Mouse (Mus musculus) limb, embryonic 15.5 days (tissue): ENCODE data around the gene Nqo2. TPM values are rescaled to one million over a fixed set of nuclear protein-coding genes. Genes with fewer than 3 reads are reported as not detected.
"Not testable (repeated sequence)": the region's sequence is repeated elsewhere in the genome, so short reads cannot be mapped to it uniquely, and the experiment has no call there.

Experiments used
- ATAC-seq: fragments of 200-750 bp; cut with Nextera tagmentation; 2 replicates; pipeline ENCODE4 v1.8.0; 2017; ENCODE audit warnings: low read depth, moderate TSS enrichment; ENCODE audit not compliant: insufficient number of reproducible peaks, low FRiP score, low TSS enrichment
- H3K27ac ChIP-seq: fragments of 300-500 bp; sonication (generic); 2 replicates; pipeline ENCODE4 v1.5.1; 2015; ENCODE audit warnings: moderate library complexity, mild to moderate bottlenecking, inconsistent platforms
- H3K27me3 ChIP-seq: fragments of 300-500 bp; sonication (generic); 2 replicates; pipeline ENCODE4 v1.6.1; 2015; ENCODE audit warnings: inconsistent platforms
- H3K36me3 ChIP-seq: fragments of 300-500 bp; sonication (generic); 2 replicates; pipeline ENCODE4 v1.6.1; 2015; ENCODE audit warnings: inconsistent platforms
- H3K4me1 ChIP-seq: fragments of 300-500 bp; sonication (generic); 2 replicates; pipeline ENCODE4 v1.6.1; 2015; ENCODE audit warnings: inconsistent platforms
- H3K4me2 ChIP-seq: fragments of 300-500 bp; sonication (generic); 2 replicates; pipeline ENCODE4 v1.6.1; 2015; ENCODE audit warnings: mild to moderate bottlenecking, inconsistent platforms
- H3K4me3 ChIP-seq: fragments of 300-500 bp; sonication (generic); 2 replicates; pipeline ENCODE4 v1.5.1; 2015; ENCODE audit warnings: mild to moderate bottlenecking, inconsistent platforms
- H3K9ac ChIP-seq: fragments of 300-500 bp; sonication (generic); 2 replicates; pipeline ENCODE4 v1.6.1; 2015; ENCODE audit warnings: inconsistent platforms
- H3K9me3 ChIP-seq: fragments of 300-500 bp; sonication (generic); 2 replicates; pipeline ENCODE4 v1.6.1; 2016; ENCODE audit warnings: inconsistent platforms
- WGBS: fragments of 180-500 bp; shearing (Covaris S2); methylation state at CpG from one replicate; pipeline ENCODE4 v1.1.7; 2015; 5-methylcytosine and 5-hydroxymethylcytosine counted together
- polyA plus RNA-seq: library from polyadenylated mRNA; unstranded; fragments of >200 nt; fragmentation: Nextera tagmentation; extraction: Ambion mirVana; gene quantifications from 2 replicates; pipeline ENCODE4 v1.2.1, GENCODE M21; 2015

The Nqo2 gene
- 13.8 and 19.5 TPM in 2 replicates for polyA plus RNA-seq

- Histone ChIP-seq H3K27me3 (no peaks in the 10 kb centered on the region), H3K36me3 (no peaks in the 10 kb centered on the region), H3K4me3 (peak within 1 kb of the TSS; percentile 58), H3K9ac (peak within 1 kb of the TSS; percentile 60), H3K27ac (peak within 1 kb of the TSS; percentile 91), H3K9me3 (no peaks in the 10 kb centered on the region), H3K4me1 (peaks cover 5% of the 10 kb centered on the region; the same call in 1 of the 2 replicates), H3K4me2 (peak within 1 kb of the TSS; percentile 68)
- peak; percentile 75; the same call in 1 of the 2 replicates for ATAC-seq
- 3% methylated on average over 22 of the region's 22 CpGs for WGBS
These were observed at the start of gene Nqo2 for GRCm38 (mm10) chr13:33964206-33965046. Gene Nqo2 (plus strand): TSS chr13:33964687.

DNA sequence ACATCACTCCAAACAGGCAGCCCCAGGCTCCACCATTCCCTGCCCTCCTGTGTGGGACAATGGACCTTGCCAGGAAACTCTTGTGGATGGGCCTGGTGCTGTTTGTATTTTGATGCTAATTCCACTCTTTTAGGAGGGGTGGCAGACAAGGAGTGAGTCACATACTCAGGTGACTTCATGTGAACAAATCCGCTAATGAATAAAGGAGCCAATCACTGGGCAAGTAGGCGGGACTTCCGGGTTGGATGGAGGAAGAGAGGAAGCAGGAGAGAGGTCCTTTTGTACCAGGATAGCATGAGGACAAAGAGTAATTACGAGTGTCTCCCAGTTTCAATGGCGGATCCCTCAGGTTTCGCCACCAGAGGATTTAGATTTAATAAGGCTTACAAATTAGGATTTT is 43.4 kb upstream of the Nqo2 start:
- no peak overlapping the region for H3K4me3 ChIP-seq
- no peak overlapping the region for H3K9ac ChIP-seq
- H3K9me3 ChIP-seq = no peaks in the 10 kb centered on the region
- H3K27ac ChIP-seq = no peak overlapping the region
- ATAC-seq = no peak
- H3K4me2 ChIP-seq = no peak overlapping the region
- H3K36me3 ChIP-seq = peaks cover 64% of the 10 kb centered on the region
- WGBS = 91% methylated on average over 6 of the region's 6 CpGs
- H3K4me1 ChIP-seq = no peaks in the 10 kb centered on the region
- no peaks in the 10 kb centered on the region for H3K27me3 ChIP-seq

DNA sequence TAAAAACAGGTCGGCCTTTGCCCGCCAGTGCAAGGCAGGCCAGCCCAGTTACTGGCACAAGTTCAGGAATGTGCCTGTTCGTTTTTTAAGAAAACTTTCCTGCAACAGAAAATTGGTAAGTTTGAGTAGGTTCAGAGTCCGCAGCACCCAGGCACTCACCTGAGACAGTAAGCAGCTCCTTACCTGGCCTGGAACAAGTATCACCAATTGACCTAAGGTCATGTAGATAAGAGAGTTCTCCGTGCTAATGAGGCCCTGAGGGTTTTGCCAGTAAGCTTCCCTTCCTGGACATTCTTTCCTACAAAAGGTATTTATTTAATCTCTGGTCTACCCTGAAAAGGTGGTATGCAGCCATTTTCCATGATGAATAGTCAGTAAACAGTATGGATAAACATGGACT is 42.8 kb upstream of the Nqo2 start:
- Histone ChIP-seq H3K9ac (no peak overlapping the region), H3K9me3 (no peaks in the 10 kb centered on the region), H3K36me3 (peaks cover 60% of the 10 kb centered on the region), H3K4me2 (no peak overlapping the region), H3K4me3 (no peak overlapping the region), H3K4me1 (no peaks in the 10 kb centered on the region), H3K27ac (no peak overlapping the region), H3K27me3 (no peaks in the 10 kb centered on the region)
- WGBS = 84% methylated on average over 5 of the region's 5 CpGs
- no peak for ATAC-seq

- ATAC-seq = no peak
- 82% methylated on average over 2 of the region's 2 CpGs for WGBS
These were observed 34.2 kb upstream of the Nqo2 start for GRCm38 (mm10) chr13:33930281-33930680.

DNA sequence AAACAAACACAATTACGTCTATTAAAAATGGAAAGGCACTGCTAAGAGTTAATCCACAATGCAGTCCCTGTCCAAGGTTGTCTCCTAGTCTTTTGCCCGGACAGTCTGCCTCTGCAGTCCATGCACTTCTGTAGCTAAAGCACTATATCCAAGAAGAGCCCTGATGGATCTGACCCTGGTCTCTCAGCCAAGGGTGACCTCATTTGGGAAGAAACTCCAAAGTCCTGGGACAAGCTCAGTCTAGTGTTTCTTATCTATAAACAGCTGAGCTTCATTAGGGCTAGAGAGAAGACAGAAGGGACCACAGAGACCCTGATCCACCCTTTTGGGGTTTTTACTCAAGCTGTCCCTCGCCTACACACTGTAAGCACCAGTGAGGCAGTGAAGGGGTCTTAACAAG is 33.6 kb upstream of the Nqo2 start:
- Histone ChIP-seq H3K27me3 (no peaks in the 10 kb centered on the region), H3K9ac (no peak overlapping the region), H3K4me3 (no peak overlapping the region), H3K4me2 (no peak overlapping the region), H3K27ac (no peak overlapping the region), H3K9me3 (no peaks in the 10 kb centered on the region), H3K36me3 (peaks cover 9% of the 10 kb centered on the region; the same call in 1 of the 2 replicates), H3K4me1 (peaks cover 11% of the 10 kb centered on the region)
- 84% methylated on average over 3 of the region's 3 CpGs for WGBS
- no peak for ATAC-seq

More at GRCm38 (mm10) chr13:33930281-33930680, 34.2 kb upstream of the Nqo2 start:
- Histone ChIP-seq H3K36me3 (peaks cover 12% of the 10 kb centered on the region; the same call in 1 of the 2 replicates), H3K4me2 (no peak overlapping the region), H3K4me3 (no peak overlapping the region), H3K27ac (no peak overlapping the region), H3K9me3 (no peaks in the 10 kb centered on the region), H3K4me1 (peaks cover 8% of the 10 kb centered on the region), H3K27me3 (no peaks in the 10 kb centered on the region), H3K9ac (no peak overlapping the region)

DNA sequence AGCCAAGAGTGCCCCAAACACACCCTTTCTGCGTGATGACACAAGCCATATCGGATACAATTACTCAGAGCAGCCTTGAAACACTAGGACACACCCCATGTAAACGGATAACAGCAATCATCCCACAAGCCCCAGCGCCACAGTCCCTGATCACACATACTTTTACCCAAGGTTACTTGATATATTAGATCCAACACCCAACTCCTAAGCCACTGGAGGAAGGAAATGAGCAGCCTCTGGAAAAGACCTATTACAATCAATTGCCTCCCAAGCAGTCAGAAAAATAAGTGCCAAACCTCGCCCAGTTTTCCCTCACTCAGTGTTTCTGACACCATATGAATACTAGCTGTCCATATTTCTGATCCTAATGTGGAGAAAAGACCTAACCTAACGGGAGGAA is 29.7 kb upstream of the Nqo2 start:
- no peak for ATAC-seq
- no peak overlapping the region for H3K9ac ChIP-seq

GRCm38 (mm10) chr13:33935465-33936181 is 28.9 kb upstream of the Nqo2 start:
- WGBS = under 1% methylated on average over 44 of the region's 44 CpGs
- Histone ChIP-seq H3K4me3 (peak overlapping the region; percentile 70), H3K27ac (no peak overlapping the region), H3K27me3 (no peaks in the 10 kb centered on the region), H3K4me2 (peak overlapping the region; percentile 83), H3K9me3 (no peaks in the 10 kb centered on the region), H3K4me1 (peaks cover 15% of the 10 kb centered on the region), H3K9ac (peak overlapping the region; percentile 67), H3K36me3 (no peaks in the 10 kb centered on the region)
- peak; percentile 44; the same call in 1 of the 2 replicates for ATAC-seq

More for the DNA sequence above, 29.7 kb upstream of the Nqo2 start:
- Histone ChIP-seq H3K27me3 (no peaks in the 10 kb centered on the region), H3K4me2 (peak overlapping the region; percentile 83), H3K9me3 (no peaks in the 10 kb centered on the region), H3K36me3 (peaks cover 7% of the 10 kb centered on the region; the same call in 1 of the 2 replicates), H3K4me1 (peaks cover 15% of the 10 kb centered on the region), H3K27ac (no peak overlapping the region), H3K4me3 (peak overlapping the region; percentile 70)
- 60% methylated on average over 6 of the region's 6 CpGs for WGBS

- H3K27ac ChIP-seq = no peak overlapping the region
- no peak for ATAC-seq
- H3K27me3 ChIP-seq = no peaks in the 10 kb centered on the region
- H3K9me3 ChIP-seq = no peaks in the 10 kb centered on the region
- no peak overlapping the region for H3K9ac ChIP-seq
- H3K4me1 ChIP-seq = peaks cover 15% of the 10 kb centered on the region
- H3K36me3 ChIP-seq = no peaks in the 10 kb centered on the region
- no peak overlapping the region for H3K4me3 ChIP-seq
- H3K4me2 ChIP-seq = no peak overlapping the region
- 72% methylated on average over 5 of the region's 5 CpGs for WGBS
These were observed 27.3 kb upstream of the Nqo2 start for GRCm38 (mm10) chr13:33937151-33937550.

DNA sequence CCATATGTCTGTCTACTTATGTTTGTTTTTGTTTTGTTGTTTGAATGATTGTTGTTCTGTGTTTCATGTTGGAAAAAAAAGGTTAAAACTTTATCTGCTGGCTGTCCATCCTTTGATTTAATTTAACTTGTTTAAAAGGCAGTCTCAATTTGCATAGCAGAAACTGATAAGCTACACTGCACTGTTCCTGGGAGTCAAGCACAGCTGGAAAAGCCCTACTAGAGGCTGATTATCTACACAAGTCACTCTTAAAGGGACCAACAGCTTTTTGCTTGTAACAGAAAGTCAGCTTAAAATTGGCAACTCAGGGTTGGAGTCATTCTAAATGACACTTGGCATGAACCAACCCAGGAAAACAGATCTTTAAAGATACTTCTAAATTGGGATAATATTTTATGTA is 26.9 kb upstream of the Nqo2 start:
- peaks cover 15% of the 10 kb centered on the region for H3K4me1 ChIP-seq
- H3K27ac ChIP-seq, H3K9me3 ChIP-seq, H3K4me3 ChIP-seq, H3K27me3 ChIP-seq, H3K9ac ChIP-seq, H3K4me2 ChIP-seq, ATAC-seq, H3K36me3 ChIP-seq: not testable (repeated sequence)

GRCm38 (mm10) chr13:33941288-33941808 is 23.1 kb upstream of the Nqo2 start:
- Histone ChIP-seq H3K27ac (no peak overlapping the region), H3K4me3 (no peak overlapping the region), H3K4me1 (0 out of 2 replicates have a peak, but pooled peaks cover under 1% of the 10 kb centered on the region), H3K9me3 (no peaks in the 10 kb centered on the region), H3K4me2 (no peak overlapping the region), H3K36me3 (no peaks in the 10 kb centered on the region), H3K9ac (no peak overlapping the region), H3K27me3 (no peaks in the 10 kb centered on the region)
- no peak for ATAC-seq
- 84% methylated on average over 5 of the region's 5 CpGs for WGBS

GRCm38 (mm10) chr13:33942212-33942779 is 22.2 kb upstream of the Nqo2 start:
- H3K27me3 ChIP-seq = no peaks in the 10 kb centered on the region
- no peak for ATAC-seq
- no peak overlapping the region for H3K4me3 ChIP-seq
- no peak overlapping the region for H3K27ac ChIP-seq
- no peaks in the 10 kb centered on the region for H3K9me3 ChIP-seq
- WGBS = 49% methylated on average over 4 of the region's 4 CpGs
- no peak overlapping the region for H3K9ac ChIP-seq
- H3K36me3 ChIP-seq = no peaks in the 10 kb centered on the region
- H3K4me1 ChIP-seq = no peaks in the 10 kb centered on the region
- H3K4me2 ChIP-seq = no peak overlapping the region
